Mouse (Mus musculus): ENCODE data around the gene Prss48. TPM values are rescaled to one million over a fixed set of nuclear protein-coding genes. Genes with fewer than 3 reads are reported as not detected.
"Not testable (repeated sequence)": the region's sequence is repeated elsewhere in the genome, so short reads cannot be mapped to it uniquely, and the experiment has no call there.

Prss48 gene
- polyA plus RNA-seq, 1 experiment: not detected

- TF ChIP-seq CTCF (IDR thresholded peaks at IDR 0.05; ENCODE audit: insufficient read depth, low read depth, low read length): no peak
- no peak for TF ChIP-seq POLR2A (IDR thresholded peaks at IDR 0.05; ENCODE audit: insufficient read depth, low read depth, low read length)
- H3K4me1 ChIP-seq (ENCODE audit: control insufficient read depth, insufficient read depth, low read length): no peaks in the 10 kb centered on the region; the same call in 1 of the 2 replicates
- WGBS: 86% methylated on average over 2 of the region's 2 CpGs
- no peak overlapping the region for H3K27ac ChIP-seq (ENCODE audit: insufficient read depth, low read depth, low read length)
- H3K4me3 ChIP-seq (ENCODE audit: insufficient read depth, low read depth, low read length): no peak overlapping the region
Measured at GRCm38 (mm10) chr3:85987225-85987624, 15.1 kb downstream of the Prss48 start.

GRCm38 (mm10) chr3:85984537-85984936 is 17.8 kb downstream of the Prss48 start:
- Histone ChIP-seq H3K4me1 (ENCODE audit: control insufficient read depth, insufficient read depth, low read length) (peaks cover 3% of the 10 kb centered on the region; the same call in 1 of the 2 replicates), H3K27ac (ENCODE audit: insufficient read depth, low read depth, low read length) (no peak overlapping the region), H3K4me3 (ENCODE audit: insufficient read depth, low read depth, low read length) (no peak overlapping the region)
- no peak for TF ChIP-seq CTCF (IDR thresholded peaks at IDR 0.05; ENCODE audit: insufficient read depth, low read depth, low read length)
- no peak for TF ChIP-seq POLR2A (IDR thresholded peaks at IDR 0.05; ENCODE audit: insufficient read depth, low read depth, low read length)
- 88% methylated on average over 6 of the region's 6 CpGs for WGBS

DNA sequence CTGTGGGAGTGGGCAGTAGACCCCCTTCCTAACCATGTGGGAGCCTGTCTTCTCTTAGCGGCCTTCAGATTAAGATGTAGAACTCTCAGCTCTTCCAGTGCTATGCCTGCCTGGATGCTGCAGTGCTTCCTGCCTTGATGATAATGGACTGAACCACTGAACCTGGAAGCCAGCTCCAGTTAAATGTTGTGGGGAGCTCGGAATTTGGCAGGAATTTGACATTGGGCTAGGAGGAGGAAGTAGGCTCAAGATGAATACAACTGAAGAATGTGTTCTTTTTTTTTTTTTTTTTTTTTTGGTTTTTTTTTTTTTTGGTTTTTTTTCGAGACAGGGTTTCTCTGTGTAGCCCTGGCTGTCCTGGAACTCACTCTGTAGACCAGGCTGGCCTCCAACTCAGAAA is 20.5 kb downstream of the Prss48 start:
- H3K4me1 ChIP-seq (ENCODE audit: control insufficient read depth, insufficient read depth, low read length); H3K27ac ChIP-seq (ENCODE audit: insufficient read depth, low read depth, low read length): not testable (repeated sequence)
- 72% methylated on average over 3 of the region's 3 CpGs for WGBS

GRCm38 (mm10) chr3:85980036-85980435 is 22.3 kb downstream of the Prss48 start:
- 75% methylated on average over 4 of the region's 4 CpGs for WGBS
- no peak overlapping the region for H3K27ac ChIP-seq (ENCODE audit: insufficient read depth, low read depth, low read length)
- TF ChIP-seq CTCF (IDR thresholded peaks at IDR 0.05; ENCODE audit: insufficient read depth, low read depth, low read length) (no peak), POLR2A (IDR thresholded peaks at IDR 0.05; ENCODE audit: insufficient read depth, low read depth, low read length) (no peak)
- H3K4me1 ChIP-seq (ENCODE audit: control insufficient read depth, insufficient read depth, low read length): peaks cover 5% of the 10 kb centered on the region; the same call in 1 of the 2 replicates
- H3K4me3 ChIP-seq (ENCODE audit: insufficient read depth, low read depth, low read length): no peak overlapping the region

More for the DNA sequence above, 20.5 kb downstream of the Prss48 start:
- H3K4me3 ChIP-seq (ENCODE audit: insufficient read depth, low read depth, low read length): not testable (repeated sequence)

DNA sequence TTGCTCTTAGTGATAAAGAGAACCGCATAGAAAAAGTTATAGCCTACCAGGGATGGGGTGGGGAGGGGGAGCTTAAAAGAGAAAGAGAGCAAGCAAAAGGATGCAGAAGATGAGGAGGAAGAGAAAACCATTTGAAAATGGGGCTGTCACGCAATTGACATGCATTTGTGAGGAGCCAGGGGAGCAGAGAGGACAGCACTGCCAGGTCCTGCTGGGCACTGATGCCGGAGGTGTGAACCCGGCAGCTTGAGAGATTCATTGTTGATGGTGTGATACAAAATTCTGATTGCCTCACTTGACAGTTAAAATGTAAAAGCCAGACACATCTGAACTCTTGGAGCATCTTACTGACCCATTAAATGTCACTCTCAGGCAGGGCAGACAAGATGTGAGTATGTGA is 27.8 kb downstream of the Prss48 start:
- H3K27ac ChIP-seq (ENCODE audit: insufficient read depth, low read depth, low read length): no peak overlapping the region
- TF ChIP-seq CTCF (IDR thresholded peaks at IDR 0.05; ENCODE audit: insufficient read depth, low read depth, low read length) (no peak), POLR2A (IDR thresholded peaks at IDR 0.05; ENCODE audit: insufficient read depth, low read depth, low read length) (no peak)
- no peak overlapping the region for H3K4me3 ChIP-seq (ENCODE audit: insufficient read depth, low read depth, low read length)
- peaks cover 10% of the 10 kb centered on the region for H3K4me1 ChIP-seq (ENCODE audit: control insufficient read depth, insufficient read depth, low read length)
- WGBS: 93% methylated on average over 4 of the region's 4 CpGs

DNA sequence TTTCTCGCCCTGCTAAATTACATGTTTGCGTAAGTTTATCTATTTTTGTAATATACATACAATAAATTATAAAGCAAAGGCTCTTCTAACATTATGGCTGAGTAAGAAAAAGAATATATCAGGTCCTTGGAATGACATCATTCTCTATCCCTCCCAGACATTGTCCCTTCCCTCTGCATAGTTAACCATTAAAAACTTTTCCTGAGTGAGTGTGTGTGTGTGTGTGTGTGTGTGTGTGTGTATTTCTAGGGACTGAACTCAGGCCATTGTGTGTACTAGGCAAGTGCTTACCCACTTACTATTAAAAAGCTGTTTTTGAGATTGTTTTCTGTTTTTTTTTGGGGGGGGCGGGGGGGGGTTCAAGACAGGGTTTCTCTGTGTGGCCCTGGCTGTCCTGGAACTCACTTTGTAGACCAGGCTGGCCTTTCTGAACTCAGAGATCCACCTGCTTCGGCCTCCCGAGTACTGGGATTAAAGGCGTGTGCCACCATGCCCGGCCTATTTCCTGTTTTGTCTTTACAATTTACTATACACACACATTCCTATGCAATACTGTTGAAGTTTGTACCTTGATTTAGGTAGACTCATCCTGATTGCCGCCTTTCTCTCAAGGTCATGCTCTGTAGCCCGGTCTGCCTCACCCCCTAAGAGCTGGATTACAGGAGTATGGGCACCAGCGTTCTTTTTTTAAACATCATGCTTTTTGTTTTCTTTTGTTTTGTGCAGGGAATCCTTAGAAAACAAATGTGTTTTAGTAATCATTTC is 28.7 kb downstream of the Prss48 start:
- peaks cover 8% of the 10 kb centered on the region for H3K4me1 ChIP-seq (ENCODE audit: control insufficient read depth, insufficient read depth, low read length)
- WGBS: 94% methylated on average over 10 of the region's 10 CpGs
- TF ChIP-seq CTCF (IDR thresholded peaks at IDR 0.05; ENCODE audit: insufficient read depth, low read depth, low read length) (no peak), POLR2A (IDR thresholded peaks at IDR 0.05; ENCODE audit: insufficient read depth, low read depth, low read length) (no peak)
- no peak overlapping the region for H3K4me3 ChIP-seq (ENCODE audit: insufficient read depth, low read depth, low read length)
- no peak overlapping the region for H3K27ac ChIP-seq (ENCODE audit: insufficient read depth, low read depth, low read length)

DNA sequence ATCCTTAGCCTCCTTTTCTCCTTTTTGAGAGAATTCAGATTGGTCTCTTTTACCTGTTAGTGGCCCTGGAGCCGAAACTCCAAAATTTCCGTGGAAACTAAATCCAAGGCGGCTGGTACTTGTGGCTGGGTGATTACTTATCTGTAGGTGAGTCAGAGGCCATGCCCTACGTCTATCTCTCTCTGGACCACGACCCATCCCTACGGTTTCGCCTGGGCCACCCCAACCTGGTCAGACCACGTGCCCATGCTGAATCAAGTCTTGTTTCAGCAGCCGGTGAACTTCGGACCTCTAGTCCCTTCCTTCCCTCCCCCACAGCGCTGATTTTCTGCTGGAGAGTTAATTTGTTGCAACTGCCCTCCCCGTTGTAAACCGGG is 30.7 kb downstream of the Prss48 start:
- H3K4me3 ChIP-seq (ENCODE audit: insufficient read depth, low read depth, low read length): peak overlapping the region; percentile 62
- H3K27ac ChIP-seq (ENCODE audit: insufficient read depth, low read depth, low read length): no peak overlapping the region
- TF ChIP-seq CTCF (IDR thresholded peaks at IDR 0.05; ENCODE audit: insufficient read depth, low read depth, low read length) (no peak), POLR2A (IDR thresholded peaks at IDR 0.05; ENCODE audit: insufficient read depth, low read depth, low read length) (no peak)
- peaks cover 8% of the 10 kb centered on the region for H3K4me1 ChIP-seq (ENCODE audit: control insufficient read depth, insufficient read depth, low read length)
- 6% methylated on average over 13 of the region's 13 CpGs for WGBS

- TF ChIP-seq CTCF (IDR thresholded peaks at IDR 0.05; ENCODE audit: insufficient read depth, low read depth, low read length): no peak
- TF ChIP-seq POLR2A (IDR thresholded peaks at IDR 0.05; ENCODE audit: insufficient read depth, low read depth, low read length): no peak
- WGBS: 1% methylated on average over 70 of the region's 73 CpGs
- Histone ChIP-seq H3K4me1 (ENCODE audit: control insufficient read depth, insufficient read depth, low read length) (peaks cover 8% of the 10 kb centered on the region), H3K4me3 (ENCODE audit: insufficient read depth, low read depth, low read length) (peak within 1 kb of the TSS; percentile 62), H3K27ac (ENCODE audit: insufficient read depth, low read depth, low read length) (no peak within 1 kb of the TSS)
Measured at GRCm38 (mm10) chr3:85970742-85971598, 31.3 kb downstream of the Prss48 start, which contains the start of gene Sh3d19. Gene Sh3d19, plus strand, starts transcription at chr3:85971109.

DNA sequence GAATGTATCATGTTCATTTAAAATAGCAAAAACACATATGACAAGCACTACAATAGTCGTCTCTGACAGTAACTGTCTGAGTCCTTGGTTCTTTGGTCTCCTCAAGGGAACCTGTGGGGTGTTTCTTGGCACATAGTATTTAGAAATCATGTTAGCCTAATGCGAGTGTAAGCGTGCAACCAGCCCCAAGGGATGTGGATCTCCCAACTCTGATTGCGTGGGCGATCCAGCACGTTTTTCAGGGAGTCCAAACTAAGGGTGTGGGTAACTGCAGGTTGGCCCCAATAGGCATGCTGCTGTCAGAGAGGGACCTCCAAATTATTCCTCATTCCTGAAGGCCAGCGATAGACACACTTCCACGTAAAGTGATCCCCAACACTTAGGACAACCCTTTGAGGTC is 33.3 kb downstream of the Prss48 start:
- no peak for TF ChIP-seq CTCF (IDR thresholded peaks at IDR 0.05; ENCODE audit: insufficient read depth, low read depth, low read length)
- TF ChIP-seq POLR2A (IDR thresholded peaks at IDR 0.05; ENCODE audit: insufficient read depth, low read depth, low read length): no peak
- H3K27ac ChIP-seq (ENCODE audit: insufficient read depth, low read depth, low read length): no peak overlapping the region
- 92% methylated on average over 8 of the region's 8 CpGs for WGBS
- H3K4me1 ChIP-seq (ENCODE audit: control insufficient read depth, insufficient read depth, low read length): peaks cover 8% of the 10 kb centered on the region
- H3K4me3 ChIP-seq (ENCODE audit: insufficient read depth, low read depth, low read length): no peak overlapping the region

Data from olfactory bulb, adult 2 months (tissue).